Mouse (Mus musculus) NIH3T3 (cell line): Measurements from ENCODE around the gene Mthfd1l.

ENCODE experiments used
- DNase-seq: peaks from one replicate; pipeline ENCODE4 v3.0.0-alpha.2; 2012; ENCODE audit warnings: low read depth

Gene Mthfd1l

DNA sequence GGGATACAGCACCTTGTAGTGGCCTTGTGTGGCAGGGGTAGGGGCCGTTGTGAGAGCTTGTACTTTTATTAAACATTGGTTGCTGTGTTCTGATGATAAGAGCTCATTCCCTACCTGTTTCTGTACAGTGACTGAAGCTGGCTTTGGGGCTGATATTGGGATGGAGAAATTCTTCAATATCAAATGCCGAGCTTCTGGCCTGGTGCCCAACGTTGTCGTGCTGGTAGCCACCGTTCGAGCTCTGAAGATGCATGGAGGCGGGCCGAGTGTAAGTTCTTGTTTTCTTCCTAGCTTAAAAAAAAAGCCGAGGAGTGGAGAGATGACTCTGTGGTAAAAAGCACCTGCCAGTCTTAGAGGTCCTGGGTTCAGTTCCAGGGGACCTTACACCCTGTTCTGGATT is 110.7 kb downstream of the Mthfd1l start:
- DNase-seq = no peak

GRCm38 (mm10) chr10:4084907-4085306 is 112.0 kb downstream of the Mthfd1l start:
- DNase-seq = no peak

DNA sequence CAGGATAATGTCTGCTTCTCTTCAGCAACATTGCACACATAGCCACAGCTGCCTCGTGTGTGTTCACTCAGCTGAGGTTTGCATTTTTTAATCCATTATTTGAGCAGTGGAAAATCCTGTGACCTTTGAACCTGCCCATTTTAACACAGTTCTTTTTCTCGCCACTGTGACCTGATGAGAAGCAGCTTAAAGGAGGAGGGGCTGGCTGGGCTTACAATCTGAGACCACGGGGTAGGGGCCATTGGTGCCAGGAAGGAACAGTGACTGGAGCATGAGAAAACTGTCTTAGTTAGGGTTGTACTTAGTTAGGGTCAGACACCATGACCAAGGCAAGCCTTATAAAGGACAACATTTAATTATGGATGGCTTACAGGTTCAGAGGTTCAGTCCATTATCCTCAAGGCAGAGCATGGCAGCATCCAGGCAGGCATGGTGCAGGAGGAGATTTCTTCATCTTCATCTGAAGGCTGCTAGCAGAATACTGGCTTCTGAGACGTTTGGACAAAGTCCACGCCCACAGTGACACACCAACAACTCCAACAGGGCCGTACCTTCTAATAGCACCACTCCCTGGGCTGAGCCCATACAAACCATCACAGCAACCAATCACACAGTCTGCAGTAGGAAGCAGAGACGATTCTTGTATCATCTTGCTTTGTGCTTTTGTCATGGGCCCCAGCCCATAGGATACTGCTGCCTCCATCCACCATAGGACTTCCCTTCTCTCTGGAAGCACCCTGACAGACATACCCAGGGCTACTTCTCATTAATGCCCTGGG is 112.6 kb downstream of the Mthfd1l start:
- DNase-seq = no peak

DNA sequence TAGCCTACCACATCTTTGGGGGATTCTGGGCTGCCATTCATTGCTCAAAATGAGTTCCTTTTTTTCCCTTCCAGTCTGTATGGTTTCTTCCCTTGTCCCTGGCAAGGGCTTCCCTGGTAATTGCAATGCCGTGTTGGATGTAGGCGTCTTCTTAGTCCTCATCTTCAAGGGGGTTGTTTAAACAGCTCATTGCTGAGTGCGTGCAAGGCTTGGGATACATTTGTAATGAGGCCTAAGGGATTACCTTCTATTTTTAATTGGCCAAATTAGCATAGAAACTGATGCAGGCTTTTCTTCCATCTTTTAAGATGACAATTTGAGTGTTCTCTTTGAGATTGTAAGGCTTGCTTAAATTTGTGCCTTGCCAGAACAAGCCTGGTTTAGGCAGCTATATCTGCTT is 114.6 kb downstream of the Mthfd1l start:
- no peak for DNase-seq

DNA sequence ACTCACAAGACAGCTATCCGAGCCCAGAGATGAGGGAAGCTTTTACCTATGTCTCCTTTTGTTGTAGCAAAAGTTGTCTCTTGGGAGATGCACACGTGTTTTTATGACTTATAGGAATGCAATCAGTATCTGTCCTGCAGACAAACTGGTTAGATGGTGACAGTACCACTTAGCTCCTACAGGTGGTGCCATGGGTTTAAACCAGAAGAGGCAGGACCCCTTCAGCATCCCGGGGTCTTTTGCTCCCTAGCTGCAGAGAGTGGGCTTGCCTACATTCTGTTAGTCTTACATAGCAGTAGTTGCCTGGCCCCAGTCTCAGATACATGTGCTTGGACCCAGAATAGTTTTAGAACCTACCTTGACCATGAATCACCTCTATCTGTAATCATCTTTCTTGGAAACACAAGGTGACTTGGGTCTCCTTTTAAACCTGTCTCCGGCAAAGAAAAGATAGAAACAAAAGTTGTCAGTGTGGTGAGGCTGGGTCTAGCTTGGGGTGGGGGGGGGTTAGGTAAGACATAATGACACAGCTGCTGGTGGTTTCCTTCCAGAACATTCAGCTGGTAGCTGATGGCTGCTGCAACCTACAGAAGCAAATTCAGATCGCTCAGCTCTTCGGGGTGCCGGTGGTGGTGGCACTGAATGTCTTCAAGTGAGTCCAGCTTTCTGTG is 116.0 kb downstream of the Mthfd1l start:
- peak; percentile 53 for DNase-seq

- DNase-seq = no peak
Observed at GRCm38 (mm10) chr10:4089885-4090284, 117.0 kb downstream of the Mthfd1l start.

DNA sequence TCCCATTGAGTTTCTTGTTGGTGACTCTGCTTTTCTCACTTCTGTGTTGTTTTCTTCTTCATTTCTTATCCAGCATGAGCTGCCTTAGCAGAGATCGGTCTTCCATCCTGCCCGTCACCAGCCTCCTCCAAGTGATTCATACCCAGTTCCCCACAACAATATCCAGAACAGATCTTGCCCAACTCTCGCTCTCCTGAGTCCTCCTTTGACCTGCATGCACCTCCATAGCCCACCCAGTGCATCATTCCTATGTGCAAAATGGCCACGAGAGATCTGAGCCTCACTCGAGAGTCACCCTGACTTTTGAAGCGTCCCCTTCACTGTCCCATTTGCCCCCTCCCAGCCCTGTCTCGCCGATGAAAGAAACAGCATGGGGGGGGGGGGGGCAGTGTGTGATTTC is 120.1 kb downstream of the Mthfd1l start:
- DNase-seq = no peak

DNA sequence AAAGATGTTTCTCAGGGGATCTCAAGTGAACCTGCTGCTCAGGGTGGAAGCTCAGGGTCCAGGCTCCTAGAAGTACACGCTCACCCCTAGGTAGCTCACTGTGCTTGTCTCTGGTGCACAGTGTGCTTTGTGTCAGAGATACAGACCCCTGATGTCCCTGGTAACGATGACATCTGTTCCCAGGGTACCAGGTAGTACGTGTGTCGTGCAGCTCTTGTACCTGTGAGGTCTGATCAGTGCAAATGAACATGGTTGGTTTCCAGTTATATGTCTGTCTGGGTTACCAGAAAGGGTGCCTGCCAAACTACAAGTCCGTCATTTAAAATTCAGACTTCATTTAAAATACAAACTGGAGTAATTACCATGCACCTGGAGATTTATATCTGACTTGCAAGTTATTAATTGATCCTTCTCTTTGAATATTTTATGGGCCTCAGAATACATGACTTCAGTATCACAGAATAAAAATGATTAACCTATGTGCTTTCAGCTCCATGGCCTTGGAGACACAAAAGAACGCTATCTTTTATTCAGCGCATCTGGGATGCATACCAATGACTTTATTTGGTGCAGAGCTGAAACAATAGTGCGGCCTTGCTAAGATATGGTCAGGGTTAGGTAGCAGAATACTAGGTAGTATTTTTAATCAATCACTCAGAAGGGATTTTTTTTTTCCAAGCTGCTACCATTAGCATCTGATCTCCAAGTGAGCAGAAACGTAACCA is 121.3 kb downstream of the Mthfd1l start:
- DNase-seq = no peak

DNA sequence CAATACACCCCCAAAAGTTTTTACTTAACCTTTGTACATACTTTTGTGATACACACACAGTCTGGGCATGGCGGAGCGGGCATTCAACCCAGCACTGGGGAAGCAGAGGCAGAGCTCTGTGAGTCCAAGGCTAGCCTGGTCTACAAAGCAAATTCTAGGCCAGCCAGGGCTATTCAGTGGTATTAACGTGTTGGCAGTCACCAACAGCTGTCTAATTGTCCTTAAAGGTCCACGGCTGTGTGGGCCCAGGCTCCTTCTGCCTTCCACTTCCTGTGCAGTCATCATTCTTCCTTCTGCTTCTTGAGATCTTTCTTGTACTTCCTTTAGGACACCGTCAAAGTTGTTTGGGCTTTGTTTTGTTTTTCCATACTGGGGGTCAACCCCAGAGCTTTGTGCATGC is 123.2 kb downstream of the Mthfd1l start:
- no peak for DNase-seq

DNA sequence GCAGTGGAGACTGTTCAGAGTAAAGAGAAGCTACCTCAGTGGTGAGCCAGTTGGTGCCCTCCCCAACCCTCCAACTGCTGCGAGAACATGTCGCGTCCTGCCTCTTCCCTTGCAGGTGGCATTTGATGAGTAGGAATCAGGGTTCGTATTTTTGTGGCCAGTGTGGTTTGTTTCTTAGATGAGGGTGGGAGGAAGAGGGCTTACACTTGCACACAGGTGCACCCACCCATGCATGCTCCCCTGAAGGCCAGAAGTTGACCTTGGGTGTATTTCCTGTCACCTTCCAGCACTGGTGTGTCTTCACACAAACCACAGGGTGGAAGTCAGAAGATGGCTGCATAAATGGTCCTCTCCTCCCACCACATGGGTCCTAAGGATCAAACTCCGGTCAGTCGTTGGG is 127.1 kb downstream of the Mthfd1l start:
- DNase-seq = no peak

DNA sequence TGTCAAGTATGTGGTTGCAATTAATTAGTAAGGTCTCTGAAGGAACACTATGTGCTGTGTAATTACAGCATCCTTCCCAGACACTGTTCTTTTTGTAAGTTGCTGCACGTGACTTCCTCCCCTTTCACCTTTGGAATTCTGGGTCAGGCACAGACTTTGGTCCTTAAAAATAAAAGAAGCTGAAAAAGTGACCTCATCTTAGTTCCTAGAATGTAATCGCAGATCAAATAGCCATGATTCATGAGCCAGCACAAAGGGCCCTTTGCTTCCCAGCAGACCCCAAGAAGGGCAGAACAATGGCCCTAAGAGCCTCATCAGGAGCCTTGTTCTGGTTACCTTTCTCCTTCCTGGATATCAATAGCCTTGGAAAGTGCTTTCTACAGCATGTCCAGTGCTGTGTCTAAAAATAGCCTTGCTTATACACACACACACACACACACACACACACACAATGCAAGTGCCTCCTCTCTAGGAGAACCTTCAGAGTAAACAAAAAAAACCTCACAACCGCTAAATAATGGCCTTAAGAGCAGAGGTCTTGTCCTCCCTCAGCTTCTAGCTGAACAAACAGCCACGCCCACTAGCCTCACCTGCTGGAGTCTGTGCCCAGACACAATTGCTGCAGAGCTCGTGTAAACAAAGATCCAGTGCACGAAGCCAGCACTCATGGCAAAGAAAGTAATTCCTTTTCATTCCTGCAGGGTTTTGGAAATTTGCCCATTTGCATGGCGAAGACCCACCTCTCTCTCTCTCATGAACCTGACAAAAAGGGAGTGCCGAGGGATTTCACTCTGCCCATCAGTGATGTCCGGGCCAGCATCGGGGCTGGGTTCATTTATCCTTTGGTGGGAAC is 133.0 kb downstream of the Mthfd1l start:
- peak; percentile 66 for DNase-seq

- peak; percentile 88 for DNase-seq
Observed at GRCm38 (mm10) chr10:4107661-4108338, 134.9 kb downstream of the Mthfd1l start.

- no peak for DNase-seq
Observed at GRCm38 (mm10) chr10:4108462-4108861, 135.5 kb downstream of the Mthfd1l start.

GRCm38 (mm10) chr10:4111095-4111794 is 138.3 kb downstream of the Mthfd1l start:
- DNase-seq = no peak

DNA sequence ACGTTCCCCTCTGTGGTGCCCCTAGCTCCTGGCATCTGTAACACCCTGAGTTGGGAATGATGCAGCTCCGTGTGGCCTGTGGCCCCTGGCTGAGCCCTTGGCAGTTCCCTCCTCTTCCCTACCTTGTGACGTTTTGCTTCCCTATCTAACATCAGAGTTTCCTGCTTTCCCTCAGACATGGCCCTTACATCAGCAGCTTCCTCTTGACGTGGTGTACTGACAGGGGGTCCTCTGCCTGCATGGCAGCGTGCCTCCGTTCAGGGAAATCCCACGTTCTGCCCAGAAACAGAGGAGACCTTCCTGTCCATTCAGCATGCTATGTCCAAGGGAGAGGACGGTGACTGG is 138.8 kb downstream of the Mthfd1l start:
- no peak for DNase-seq

DNA sequence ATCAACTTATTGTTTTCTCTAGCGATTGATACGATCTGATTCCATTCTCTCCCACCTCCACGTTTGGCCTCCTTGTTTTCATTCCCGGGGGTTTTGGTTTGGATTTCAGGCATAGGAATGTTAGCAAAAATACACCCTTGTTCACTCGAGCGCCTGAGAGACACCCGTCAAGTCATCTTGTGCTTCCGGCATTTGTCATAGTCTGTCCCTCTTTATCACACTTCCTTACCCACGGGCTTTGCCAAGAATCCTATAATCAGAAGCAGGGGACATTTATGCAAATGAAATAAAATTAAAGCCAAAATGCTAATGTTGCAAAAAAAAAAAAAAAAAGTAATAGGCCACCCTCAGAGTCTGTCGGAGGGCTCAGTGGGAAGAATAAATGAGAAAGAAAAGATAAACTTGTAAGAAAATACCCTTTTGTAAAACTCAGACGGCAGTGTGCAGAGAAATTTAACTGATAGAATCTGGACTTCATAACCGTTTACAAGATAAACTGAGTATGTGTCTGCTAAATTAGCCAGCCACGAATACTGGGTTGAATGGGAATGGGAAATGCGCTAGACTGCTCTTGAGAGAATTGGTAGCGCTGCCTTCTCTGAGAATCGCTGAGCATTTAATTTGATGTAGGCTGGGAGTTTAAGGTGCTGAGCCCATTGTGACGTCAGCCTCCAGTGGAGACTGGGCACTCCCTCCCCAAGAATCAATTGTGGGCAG is 139.9 kb downstream of the Mthfd1l start:
- DNase-seq = no peak

- no peak for DNase-seq
Observed at GRCm38 (mm10) chr10:4113328-4113658, 140.4 kb downstream of the Mthfd1l start.

- no peak for DNase-seq
Observed at GRCm38 (mm10) chr10:4116653-4117052, 143.7 kb downstream of the Mthfd1l start.

DNA sequence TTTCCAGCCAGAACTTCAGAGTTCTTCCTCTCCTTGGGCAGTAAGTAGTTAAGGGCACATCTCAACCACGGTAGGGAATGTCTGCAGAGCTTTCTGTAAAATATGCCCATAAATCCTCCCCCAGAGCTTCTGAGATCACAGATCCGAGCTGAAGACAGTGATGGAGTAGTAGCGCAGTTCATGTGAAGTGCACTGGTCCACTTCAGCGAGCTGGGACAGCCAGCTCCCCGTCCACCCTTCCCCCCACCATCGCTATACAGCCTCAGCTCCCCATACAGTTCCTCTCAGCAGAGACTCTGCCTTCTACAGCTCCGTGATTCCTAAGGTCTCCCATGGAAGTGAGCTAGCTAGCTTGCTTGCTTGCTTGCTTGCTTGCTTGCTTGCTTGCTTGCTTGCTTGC is 144.2 kb downstream of the Mthfd1l start:
- DNase-seq = peak; percentile 12

DNA sequence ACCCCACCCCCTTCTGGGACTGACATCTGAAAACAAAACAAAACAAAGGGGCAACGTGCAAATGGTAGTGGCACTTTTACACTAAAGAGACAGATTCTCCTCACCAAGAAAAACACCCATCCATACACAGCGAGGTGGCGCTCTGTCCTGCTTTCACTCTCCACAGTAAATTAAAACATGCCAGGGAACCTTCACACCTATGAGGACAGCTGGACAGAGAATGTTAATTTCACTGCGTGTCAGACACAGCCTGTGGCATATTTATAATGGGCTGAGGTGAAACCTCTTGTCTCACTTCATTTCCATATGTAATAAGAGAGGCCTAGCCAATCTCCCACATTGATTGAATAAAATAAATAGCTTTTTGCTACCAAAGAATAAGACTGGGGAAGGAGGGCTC is 146.4 kb downstream of the Mthfd1l start:
- DNase-seq = no peak
